Comparison of ENCODE assay signal across 8 mouse cellular contexts in the genomic region with DNA sequence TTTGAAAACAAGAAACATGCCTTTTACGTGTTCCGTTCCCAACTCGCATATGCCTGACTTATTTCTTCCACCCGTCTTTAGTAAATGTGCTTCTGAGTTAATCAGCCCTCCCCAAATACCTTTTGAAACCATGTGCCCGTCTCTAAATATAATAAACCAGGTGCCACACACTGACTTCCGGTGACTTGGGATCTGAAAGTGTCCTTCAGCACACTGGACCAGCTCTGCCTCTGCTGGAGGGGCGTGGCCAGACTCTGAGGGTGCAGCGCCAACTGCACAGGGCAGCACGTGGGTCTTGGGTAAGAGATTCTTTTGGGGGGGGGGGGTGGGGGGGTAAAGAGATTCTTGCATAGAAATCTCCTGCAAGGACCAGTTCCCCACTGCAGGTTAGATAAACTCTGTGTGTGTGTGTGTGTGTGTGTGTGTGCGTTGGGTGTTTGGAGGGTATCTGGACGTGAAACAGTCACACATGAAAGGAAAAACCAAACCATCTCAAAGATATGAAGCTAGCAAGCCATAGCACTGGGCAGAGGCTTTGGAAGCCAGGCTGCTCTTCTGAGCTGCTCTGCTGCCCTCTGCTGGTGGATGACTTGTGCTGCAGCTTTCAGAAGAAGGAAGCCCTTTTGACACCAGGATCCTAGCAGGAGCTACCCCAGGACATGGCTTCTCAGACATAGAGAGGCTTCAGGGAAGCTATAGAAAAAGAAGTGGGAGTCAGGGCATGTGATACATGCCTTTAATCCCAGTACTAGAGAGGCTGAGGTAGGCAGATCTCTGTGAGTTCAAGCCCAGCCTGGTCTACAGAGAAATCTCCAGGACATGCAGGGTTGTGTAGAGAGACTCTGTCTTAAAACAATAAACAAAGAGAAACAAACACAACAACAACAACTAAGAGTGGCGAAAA. TPM values are rescaled to one million over a fixed set of nuclear protein-coding genes. Genes with fewer than 3 reads are reported as not detected.
DNase-seq lines count a peak whose midpoint lies in the region; ATAC-seq and TF ChIP-seq lines count a peak whose summit lies in the region.

No protein-coding gene starts in this region.

- H3K9me3 ChIP-seq in heart, embryonic 13.5 days, result no peaks in the 10 kb centered on the region
- no peaks in the 10 kb centered on the region for H3K9me3 ChIP-seq in liver, embryonic 13.5 days (replicated peaks)
- H3K9me3 ChIP-seq in stomach, embryonic 14.5 days (ENCODE audit: control insufficient read depth, low read depth, low read length), result no peaks in the 10 kb centered on the region

- no peaks in the 10 kb centered on the region for H3K36me3 ChIP-seq in heart, embryonic 13.5 days
- H3K36me3 ChIP-seq in liver, embryonic 13.5 days, result no peaks in the 10 kb centered on the region
- peaks cover 3% of the 10 kb centered on the region; the same call in 1 of the 2 replicates for H3K36me3 ChIP-seq in stomach, embryonic 14.5 days (ENCODE audit: control insufficient read depth, insufficient read depth, low read length)

- DNase-seq in brain, embryonic 14.5 days (ENCODE audit: low read depth), result peak; percentile 95
- peak; percentile 82 for DNase-seq in kidney, postnatal 14 days
- DNase-seq in liver, embryonic 13.5 days, result peak; percentile 44
- peak; percentile 62 to 78 for DNase-seq in natural killer cell, adult 2 months (ENCODE audit: low spot score in 2 of 2)

- 0 out of 2 replicates have a peak overlapping the region, but pooled peaks have one; percentile 44 for H3K9ac ChIP-seq in heart, embryonic 13.5 days
- H3K9ac ChIP-seq in liver, embryonic 13.5 days, result no peak overlapping the region
- 0 out of 2 replicates have a peak overlapping the region, but pooled peaks have one; percentile 10 for H3K9ac ChIP-seq in stomach, embryonic 14.5 days (replicated peaks; ENCODE audit: low read depth, low read length)

- H3K4me2 ChIP-seq in heart, embryonic 13.5 days, result peak overlapping the region; percentile 46
- peak overlapping the region; percentile 19 for H3K4me2 ChIP-seq in liver, embryonic 13.5 days
- H3K4me2 ChIP-seq in stomach, embryonic 14.5 days (replicated peaks; ENCODE audit: low read depth, low read length), result peak overlapping the region; percentile 36

- peaks cover 17% of the 10 kb centered on the region for H3K4me1 ChIP-seq in heart, embryonic 13.5 days
- H3K4me1 ChIP-seq in liver, embryonic 13.5 days (replicated peaks), result peaks cover 12% of the 10 kb centered on the region
- peaks cover 9% of the 10 kb centered on the region; the same call in 1 of the 2 replicates for H3K4me1 ChIP-seq in stomach, embryonic 14.5 days (ENCODE audit: control insufficient read depth, insufficient read depth, low read length)

- ATAC-seq in CD4-positive, CD25-positive, alpha-beta regulatory T cell, adult 4 months, result peak; percentile 86
- peak; percentile 83 for ATAC-seq in erythroblast, adult 5-6 weeks (replicated peaks; ENCODE audit: low FRiP score, poor library complexity, severe bottlenecking)
- ATAC-seq in heart, embryonic 13.5 days (ENCODE audit: extremely low read depth, insufficient number of reproducible peaks, low FRiP score, low TSS enrichment), result peak; percentile 35; the same call in 1 of the 2 replicates
- peak; percentile 28; the same call in 1 of the 2 replicates for ATAC-seq in liver, embryonic 13.5 days (ENCODE audit: low read depth)
- peak; percentile 73; the same call in 1 of the 2 replicates for ATAC-seq in stomach, embryonic 14.5 days (ENCODE audit: insufficient number of reproducible peaks, insufficient read depth, low FRiP score, low read depth)

- 28% methylated on average over 12 of the region's 12 CpGs for WGBS in heart, embryonic 13.5 days
- 33% methylated on average over 12 of the region's 12 CpGs for WGBS in liver, embryonic 13.5 days (ENCODE audit: insufficient replicate concordance)
- WGBS in stomach, embryonic 14.5 days, result 26% methylated on average over 12 of the region's 12 CpGs

- H3K27ac ChIP-seq in heart, embryonic 13.5 days (replicated peaks), result peak overlapping the region; percentile 74
- no peak overlapping the region for H3K27ac ChIP-seq in liver, embryonic 13.5 days
- peak overlapping the region; percentile 39 for H3K27ac ChIP-seq in stomach, embryonic 14.5 days (ENCODE audit: low read length)

- H3K4me3 ChIP-seq in heart, embryonic 13.5 days, result peak overlapping the region; percentile 17
- no peak overlapping the region for H3K4me3 ChIP-seq in liver, embryonic 13.5 days (replicated peaks)
- H3K4me3 ChIP-seq in stomach, embryonic 14.5 days (ENCODE audit: low read depth, low read length), result peak overlapping the region; percentile 14; the same call in 1 of the 2 replicates

- TF ChIP-seq POLR2A in brain, embryonic 14.5 days (IDR thresholded peaks at IDR 0.05; ENCODE audit: borderline replicate concordance, extremely low read depth, insufficient read depth, insufficient read length, poor library complexity, severe bottlenecking), result no peak

- H3K27me3 ChIP-seq in heart, embryonic 13.5 days (replicated peaks), result 0 out of 2 replicates have a peak, but pooled peaks cover 3% of the 10 kb centered on the region
- peaks cover 31% of the 10 kb centered on the region for H3K27me3 ChIP-seq in liver, embryonic 13.5 days
- no peaks in the 10 kb centered on the region for H3K27me3 ChIP-seq in stomach, embryonic 14.5 days (ENCODE audit: control insufficient read depth, insufficient read depth, low read length)

- TF ChIP-seq CTCF in brain, embryonic 14.5 days (IDR thresholded peaks at IDR 0.05; ENCODE audit: borderline replicate concordance, extremely low read depth, insufficient read depth, insufficient read length), result peak; percentile 99

RNA-seq across cellular contexts. Expression of a gene that starts 26.5 kb away (rescaled TPM):
- 10 to 100 TPM in 1 of 2 experiments, 1 to 10 TPM in 1; 7.7 to 10.3 TPM for polyA plus RNA-seq in CD4-positive, CD25-positive, alpha-beta regulatory T cell, adult 4 months (2017; shearing (Covaris generic))
- polyA plus RNA-seq in brain, embryonic 14.5 days (2012; rRNA removed), result 44.4 and 45.4 TPM in 2 replicates
- 29.2 and 29.7 TPM in 2 replicates for total RNA-seq in erythroblast, adult 5-6 weeks (2015; ENCODE audit: low replicate concordance)
- total RNA-seq in erythroblast, adult 5-6 weeks (2017; ENCODE audit: low replicate concordance), result 35.7 and 40.3 TPM in 2 replicates
- polyA plus RNA-seq in heart, embryonic 13.5 days (2015; fragmentation: Nextera tagmentation; extraction: Ambion mirVana), result 25.2 and 33.6 TPM in 2 replicates
- polyA plus RNA-seq in liver, embryonic 13.5 days (2015; fragmentation: Nextera tagmentation; extraction: Ambion mirVana), result 33.3 and 38.6 TPM in 2 replicates
- 37.5 and 37.9 TPM in 2 replicates for polyA plus RNA-seq in stomach, embryonic 14.5 days (2014; fragmentation: Nextera tagmentation; extraction: Ambion mirVana)

RNA-seq across cellular contexts. Expression of a gene that starts 35.5 kb away (rescaled TPM):
- polyA plus RNA-seq in CD4-positive, CD25-positive, alpha-beta regulatory T cell, adult 4 months (2017; shearing (Covaris generic)), result 10 to 100 TPM; 10.7 to 11.3 TPM
- polyA plus RNA-seq in brain, embryonic 14.5 days (2012; rRNA removed), result 57.6 and 75.1 TPM in 2 replicates
- 9.2 and 12.5 TPM in 2 replicates for total RNA-seq in erythroblast, adult 5-6 weeks (2015; ENCODE audit: low replicate concordance)
- total RNA-seq in erythroblast, adult 5-6 weeks (2017; ENCODE audit: low replicate concordance), result 10.5 and 12.0 TPM in 2 replicates
- polyA plus RNA-seq in heart, embryonic 13.5 days (2015; fragmentation: Nextera tagmentation; extraction: Ambion mirVana), result 2.8 and 3.0 TPM in 2 replicates
- 2.8 and 3.1 TPM in 2 replicates for polyA plus RNA-seq in liver, embryonic 13.5 days (2015; fragmentation: Nextera tagmentation; extraction: Ambion mirVana)
- 5.3 and 6.0 TPM in 2 replicates for polyA plus RNA-seq in stomach, embryonic 14.5 days (2014; fragmentation: Nextera tagmentation; extraction: Ambion mirVana)

Comparison
In these comparisons a context has a peak if more than half of its experiments do, and no peak if none do; other contexts are left out.
1. ATAC-seq: peak in every context shown above with its lines; median percentile 86 in CD4-positive, CD25-positive, alpha-beta regulatory T cell, adult 4 months; 83 in erythroblast, adult 5-6 weeks; 73 in stomach, embryonic 14.5 days; 35 in heart, embryonic 13.5 days; 28 in liver, embryonic 13.5 days.
2. DNase-seq: peak in every context shown above with its lines; median percentile 95 in brain, embryonic 14.5 days; 82 in kidney, postnatal 14 days; 70 in natural killer cell, adult 2 months; 44 in liver, embryonic 13.5 days.